Mouse (Mus musculus) layer of hippocampus, adult 2 months (tissue): ENCODE measurements around the gene Ankrd13b. TPM values are rescaled to one million over a fixed set of nuclear protein-coding genes. Genes with fewer than 3 reads are reported as not detected.
A peak's percentile ranks its signal among the peaks of the same experiment; 100 is the strongest.

ENCODE experiments used
- DNase-seq, 2 experiments: peaks; one replicate each; pipeline ENCODE4 v3.0.0; 2022; ENCODE audit warnings: low spot score in 2 of 2
- H3K27ac ChIP-seq: fragments of 200-600 bp; 2 replicates; pipeline ENCODE4 v1.8.1; 2022
- H3K4me3 ChIP-seq: fragments of 200-600 bp; 2 replicates; pipeline ENCODE4 v1.8.1; 2022; ENCODE audit warnings: mild to moderate bottlenecking
- CTCF ChIP-seq: fragments of 200-600 bp; conservative IDR thresholded peaks from 2 replicates; pipeline ENCODE4 v1.8.1; 2022; ENCODE audit warnings: antibody characterized with exemption, mild to moderate bottlenecking, moderate library complexity
- total RNA-seq, 2 experiments: library from RNA; stranded (reverse); gene quantifications; 2 replicates each; pipeline ENCODE4 v1.2.3; 2021

The Ankrd13b gene
- total RNA-seq, 2 experiments from 2014 or later: 80.1 to 81.7 TPM

- DNase-seq: no peak
- TF ChIP-seq CTCF: no peak
Observed at GRCm38 (mm10) chr11:77476895-77477294, 12.6 kb downstream of the Ankrd13b start.

GRCm38 (mm10) chr11:77476216-77476615, 13.3 kb downstream of the Ankrd13b start:
- no peak for TF ChIP-seq CTCF
- DNase-seq: no peak
- no peak overlapping the region for H3K27ac ChIP-seq
- no peak overlapping the region for H3K4me3 ChIP-seq

More at GRCm38 (mm10) chr11:77476895-77477294, 12.6 kb downstream of the Ankrd13b start:
- Histone ChIP-seq H3K4me3 (no peak overlapping the region), H3K27ac (no peak overlapping the region)

DNA sequence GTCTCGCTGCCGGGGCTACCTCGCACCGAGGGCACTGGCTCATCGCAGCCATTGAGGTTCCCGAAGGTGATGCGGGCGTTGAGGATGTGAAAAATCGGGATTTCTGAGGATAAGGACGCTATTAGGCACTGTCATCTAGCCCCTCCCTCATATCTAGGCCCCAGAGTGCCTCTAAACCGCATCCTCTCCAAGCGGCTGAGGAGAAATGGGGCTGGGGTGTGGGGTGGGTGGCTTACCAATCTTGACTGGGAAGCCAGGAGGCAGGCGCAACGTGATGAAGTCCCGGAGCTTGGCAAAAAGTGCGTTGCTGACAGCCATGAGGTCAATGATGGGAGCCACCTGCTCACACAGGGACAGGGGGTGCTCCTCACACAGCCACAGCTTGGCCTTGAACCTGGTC, 16.7 kb downstream of the Ankrd13b start:
- Histone ChIP-seq H3K27ac (no peak overlapping the region), H3K4me3 (no peak overlapping the region)
- no peak for DNase-seq
- no peak for TF ChIP-seq CTCF

DNA sequence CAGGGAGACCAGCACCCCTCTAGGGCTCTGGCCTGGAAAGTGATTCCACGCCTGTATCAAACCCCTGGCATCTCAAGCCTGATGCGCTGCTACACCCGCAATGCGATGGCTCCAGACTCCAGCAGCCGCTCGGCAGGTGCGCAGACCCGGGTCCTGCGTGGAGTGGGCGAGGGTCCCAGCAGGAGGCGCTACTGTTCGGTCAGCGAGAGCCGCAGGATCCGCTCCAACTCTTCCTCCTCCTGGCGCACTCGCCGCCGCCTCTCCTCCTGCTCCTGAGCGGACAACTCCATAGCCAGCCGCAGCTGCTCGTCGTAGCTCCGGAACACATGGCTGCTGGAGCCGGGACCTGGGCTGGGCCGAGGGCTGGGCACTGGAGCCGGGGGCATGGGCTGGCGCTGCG, 18.1 kb downstream of the Ankrd13b start:
- no peak overlapping the region for H3K4me3 ChIP-seq
- H3K27ac ChIP-seq: no peak overlapping the region
- TF ChIP-seq CTCF: 0 out of 2 replicates have a peak, but pooled peaks have one; percentile 9

DNA sequence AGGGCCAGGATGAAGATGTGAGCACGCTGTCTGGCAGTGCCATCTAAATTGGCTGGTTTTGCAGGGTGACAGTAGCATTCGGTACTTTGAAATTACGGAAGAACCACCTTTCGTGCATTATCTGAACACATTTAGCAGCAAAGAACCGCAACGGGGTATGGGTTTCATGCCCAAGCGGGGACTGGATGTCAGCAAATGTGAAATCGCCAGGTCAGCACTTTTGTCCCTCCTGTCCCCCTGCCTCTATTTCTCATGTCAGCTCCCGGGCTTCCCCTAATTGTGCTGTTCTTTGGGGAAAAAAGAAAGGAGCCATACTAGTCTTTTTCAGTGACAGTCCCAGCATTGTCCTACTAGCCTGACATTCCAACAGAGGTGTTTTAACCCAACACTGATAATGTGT, 21.1 kb downstream of the Ankrd13b start:
- no peak overlapping the region for H3K27ac ChIP-seq
- TF ChIP-seq CTCF: no peak
- no peak for DNase-seq
- no peak overlapping the region for H3K4me3 ChIP-seq

More for the DNA sequence above, 18.1 kb downstream of the Ankrd13b start:
- DNase-seq: no peak

GRCm38 (mm10) chr11:77467784-77468183, 21.7 kb downstream of the Ankrd13b start:
- Histone ChIP-seq H3K4me3 (0 out of 2 replicates have a peak overlapping the region, but pooled peaks have one; percentile 22), H3K27ac (no peak overlapping the region)
- TF ChIP-seq CTCF: peak; percentile 94
- DNase-seq: peak; percentile 74 to 85

GRCm38 (mm10) chr11:77467157-77467556, 22.3 kb downstream of the Ankrd13b start:
- peak; percentile 90 for TF ChIP-seq CTCF
- H3K27ac ChIP-seq: no peak overlapping the region
- DNase-seq: peak in 1 of 2 experiments; percentile 75
- H3K4me3 ChIP-seq: no peak overlapping the region

DNA sequence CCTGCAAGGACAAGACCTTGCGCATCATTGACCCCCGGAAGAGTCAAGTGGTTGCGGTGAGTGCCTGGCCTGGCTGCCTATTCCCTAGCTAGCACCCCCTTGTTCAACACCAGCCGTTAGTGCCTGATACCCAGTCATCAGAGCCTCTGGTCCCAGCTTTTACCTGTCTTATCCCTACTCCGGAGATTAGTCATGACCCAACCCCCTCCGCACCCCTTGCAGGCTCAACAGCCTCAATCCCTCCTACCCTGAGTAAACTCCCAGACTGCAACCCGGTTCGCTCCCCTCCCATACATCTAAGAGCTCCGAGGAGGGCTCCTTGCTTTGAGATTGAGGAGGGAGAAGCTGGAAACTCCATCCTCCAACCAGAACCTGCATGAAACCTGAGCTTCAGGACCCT, 22.9 kb downstream of the Ankrd13b start:
- Histone ChIP-seq H3K4me3 (no peak overlapping the region), H3K27ac (no peak overlapping the region)
- no peak for TF ChIP-seq CTCF
- no peak for DNase-seq

DNA sequence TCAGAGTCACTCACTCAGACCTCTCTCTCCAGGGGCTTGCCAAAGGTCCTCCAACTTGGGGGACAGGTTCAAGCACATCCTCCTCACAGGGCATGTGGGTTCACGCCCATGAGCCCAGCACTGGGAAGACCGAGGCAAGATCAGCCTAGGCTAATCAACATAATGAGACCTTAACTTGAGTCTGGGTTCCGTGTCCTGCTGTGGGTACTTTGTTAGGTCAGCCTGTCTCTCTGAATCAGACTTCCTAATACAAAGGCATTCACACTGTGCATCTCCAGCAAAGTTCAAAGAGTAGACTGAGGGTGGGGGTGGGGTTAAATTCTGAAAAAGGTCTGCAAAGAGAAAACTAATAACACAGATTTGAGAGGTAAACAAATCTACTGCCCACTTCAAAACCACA, 24.4 kb downstream of the Ankrd13b start:
- H3K4me3 ChIP-seq: no peak overlapping the region
- no peak overlapping the region for H3K27ac ChIP-seq
- no peak for TF ChIP-seq CTCF
- no peak for DNase-seq

DNA sequence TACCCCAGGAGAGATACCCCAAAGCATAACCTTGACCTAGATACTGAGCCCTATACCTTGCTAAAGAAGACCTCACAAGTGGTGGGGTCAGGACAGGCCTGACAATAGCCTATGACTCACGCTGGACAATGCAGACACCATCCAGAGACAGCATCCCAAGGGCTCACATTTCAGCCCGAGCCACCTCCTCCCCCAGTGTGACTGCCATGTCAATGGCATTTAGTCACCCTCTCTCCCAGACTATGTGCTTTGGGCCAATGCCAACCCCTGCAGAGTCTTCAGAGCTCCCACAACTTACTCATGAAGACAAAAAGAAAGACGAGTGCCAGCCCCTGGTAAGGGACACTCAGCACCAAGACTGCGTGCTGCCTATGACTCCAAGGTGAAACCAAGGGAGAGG, 24.8 kb downstream of the Ankrd13b start:
- DNase-seq: no peak
- no peak overlapping the region for H3K27ac ChIP-seq
- no peak overlapping the region for H3K4me3 ChIP-seq
- TF ChIP-seq CTCF: no peak

- Histone ChIP-seq H3K27ac (no peak overlapping the region), H3K4me3 (no peak overlapping the region)
- TF ChIP-seq CTCF: no peak
- DNase-seq: no peak
Observed at GRCm38 (mm10) chr11:77463786-77464185, 25.7 kb downstream of the Ankrd13b start.

GRCm38 (mm10) chr11:77463101-77463445, 26.4 kb downstream of the Ankrd13b start:
- TF ChIP-seq CTCF: no peak
- H3K4me3 ChIP-seq: peak overlapping the region; percentile 64
- DNase-seq: no peak

GRCm38 (mm10) chr11:77462283-77463100, 27.0 kb downstream of the Ankrd13b start, which contains the start of gene Coro6:
TSS of gene Coro6 (plus strand) at chr11:77462411.
- peak within 1 kb of the TSS; percentile 64 for H3K4me3 ChIP-seq
- DNase-seq: no peak
- 0 out of 2 replicates have a peak within 1 kb of the TSS, but pooled peaks have one; percentile 18 for H3K27ac ChIP-seq
- no peak for TF ChIP-seq CTCF

More at GRCm38 (mm10) chr11:77463101-77463445, 26.4 kb downstream of the Ankrd13b start:
- H3K27ac ChIP-seq: 0 out of 2 replicates have a peak overlapping the region, but pooled peaks have one; percentile 18

- DNase-seq: no peak
- TF ChIP-seq CTCF: no peak
- peak overlapping the region; percentile 64 for H3K4me3 ChIP-seq
- H3K27ac ChIP-seq: no peak overlapping the region
Observed at GRCm38 (mm10) chr11:77461856-77462255, 27.6 kb downstream of the Ankrd13b start.
